ENCODE assay signal across 11 mouse cellular contexts in genomic region chr10:119134797-119135488, GRCm38 (mm10).
A peak's percentile ranks its signal among the peaks of the same experiment; 100 is the strongest.
DNase-seq lines count a peak whose midpoint lies in the region; ATAC-seq and TF ChIP-seq lines count a peak whose summit lies in the region.
"Had no signal": no experiment of that assay in that cellular context is flagged by ENCODE, and none has a peak within 500 bp of the region (broad histone marks: within the 10 kb centered on the region; RNA-seq: fewer than 3 reads in every experiment).

No protein-coding gene starts in this region.

- ATAC-seq in heart, embryonic 13.5 days (ENCODE audit: extremely low read depth, insufficient number of reproducible peaks, low FRiP score, low TSS enrichment) = no peak
- ATAC-seq in lung, embryonic 16.5 days (ENCODE audit: low read depth) = peak; percentile 72
- no peak for ATAC-seq in megakaryocyte progenitor cell, adult 5-6 weeks (replicated peaks; ENCODE audit: poor library complexity)

- no peak for TF ChIP-seq EP300 in heart, adult 2 months (IDR thresholded peaks at IDR 0.05; ENCODE audit: insufficient read depth, low read depth, low read length)

- intact Hi-C loops in heart, adult 2 months (cut with DNase I) = no loop called here

- H3K27ac ChIP-seq in heart, embryonic 13.5 days (replicated peaks) = peak overlapping the region; percentile 29; the same call in 1 of the 2 replicates
- H3K27ac ChIP-seq in heart, adult 2 months = no peak overlapping the region
- no peak overlapping the region for H3K27ac ChIP-seq in lung, embryonic 16.5 days (ENCODE audit: low read length)
- peak overlapping the region; percentile 30; the same call in 1 of the 2 replicates for H3K27ac ChIP-seq in embryonic facial prominence, embryonic 10.5 days (replicated peaks)

- H3K79me2 ChIP-seq in heart, adult 2 months (replicated peaks; ENCODE audit: control insufficient read depth, insufficient read depth, low read length) = no peaks in the 10 kb centered on the region

- peak overlapping the region; percentile 8; the same call in 1 of the 2 replicates for H3K4me3 ChIP-seq in heart, embryonic 13.5 days
- H3K4me3 ChIP-seq in heart, adult 2 months = no peak overlapping the region
- H3K4me3 ChIP-seq in lung, embryonic 16.5 days (ENCODE audit: low read length) = no peak overlapping the region
- H3K4me3 ChIP-seq in embryonic facial prominence, embryonic 10.5 days = no peak overlapping the region

- no peaks in the 10 kb centered on the region for H3K9me3 ChIP-seq in heart, embryonic 13.5 days
- H3K9me3 ChIP-seq in lung, embryonic 16.5 days (ENCODE audit: control insufficient read depth, low read length) = no peaks in the 10 kb centered on the region
- no peaks in the 10 kb centered on the region for H3K9me3 ChIP-seq in embryonic facial prominence, embryonic 10.5 days

- TF ChIP-seq CTCF in heart, adult 2 months (IDR thresholded peaks at IDR 0.05) = no peak

- peaks cover 14% of the 10 kb centered on the region for H3K4me1 ChIP-seq in heart, embryonic 13.5 days
- no peaks in the 10 kb centered on the region for H3K4me1 ChIP-seq in heart, adult 2 months (ENCODE audit: control insufficient read depth, insufficient read depth, low read length)
- 0 out of 2 replicates have a peak, but pooled peaks cover 3% of the 10 kb centered on the region for H3K4me1 ChIP-seq in lung, embryonic 16.5 days (replicated peaks; ENCODE audit: control insufficient read depth, insufficient read depth, low read length)
- peaks cover 22% of the 10 kb centered on the region for H3K4me1 ChIP-seq in embryonic facial prominence, embryonic 10.5 days

- no peak for TF ChIP-seq POLR2A in heart, adult 2 months (IDR thresholded peaks at IDR 0.05; ENCODE audit: insufficient read depth, low read depth, low read length)

- WGBS in heart, embryonic 13.5 days = 22% methylated on average over 10 of the region's 10 CpGs
- 54% methylated on average over 10 of the region's 10 CpGs for WGBS in heart, adult 2 months
- 32% methylated on average over 10 of the region's 10 CpGs for WGBS in lung, embryonic 16.5 days
- 62% methylated on average over 10 of the region's 10 CpGs for WGBS in embryonic facial prominence, embryonic 10.5 days

- H3K27me3 ChIP-seq in heart, embryonic 13.5 days (replicated peaks) = no peaks in the 10 kb centered on the region
- H3K27me3 ChIP-seq in heart, adult 2 months (ENCODE audit: control insufficient read depth, insufficient read depth, low read length) = no peaks in the 10 kb centered on the region
- no peaks in the 10 kb centered on the region for H3K27me3 ChIP-seq in lung, embryonic 16.5 days (ENCODE audit: control insufficient read depth, insufficient read depth, low read depth, low read length)
- 0 out of 2 replicates have a peak, but pooled peaks cover 4% of the 10 kb centered on the region for H3K27me3 ChIP-seq in embryonic facial prominence, embryonic 10.5 days (replicated peaks; ENCODE audit: low read depth, poor library complexity, severe bottlenecking)

- H3K36me3 ChIP-seq in heart, embryonic 13.5 days = no peaks in the 10 kb centered on the region
- H3K36me3 ChIP-seq in heart, adult 2 months (ENCODE audit: control insufficient read depth, insufficient read depth, low read length) = no peaks in the 10 kb centered on the region
- no peaks in the 10 kb centered on the region for H3K36me3 ChIP-seq in lung, embryonic 16.5 days (ENCODE audit: control insufficient read depth, insufficient read depth, low read length)
- H3K36me3 ChIP-seq in embryonic facial prominence, embryonic 10.5 days (replicated peaks) = no peaks in the 10 kb centered on the region

- H3K4me2 ChIP-seq in heart, embryonic 13.5 days = peak overlapping the region; percentile 51
- H3K4me2 ChIP-seq in lung, embryonic 16.5 days (ENCODE audit: low read depth, low read length) = peak overlapping the region; percentile 41

- H3K9ac ChIP-seq in heart, embryonic 13.5 days = no peak overlapping the region; the same call in 1 of the 2 replicates
- no peak overlapping the region for H3K9ac ChIP-seq in heart, adult 2 months (ENCODE audit: low read depth, low read length)
- no peak overlapping the region for H3K9ac ChIP-seq in lung, embryonic 16.5 days (ENCODE audit: low read length)

- no peak for DNase-seq in heart, adult 2 months
- no peak for DNase-seq in lung, adult 18-20 months
- no peak for DNase-seq in embryonic facial prominence, embryonic 10.5 days (ENCODE audit: low spot score)
- peak; percentile 36 for DNase-seq in retina, adult 2 months (ENCODE audit: low read depth, low spot score)
- no peak for DNase-seq in cerebellum, postnatal 4 days (ENCODE audit: low spot score in 2 of 2)
- DNase-seq: cerebellum, adult 8-10 months; kidney, postnatal 14 days; thymus, postnatal 25 days had no signal

Comparison
In these comparisons a context has a peak if more than half of its experiments do, and no peak if none do; other contexts are left out.
1. H3K27ac ChIP-seq: peak in heart, embryonic 13.5 days (single experiment) and embryonic facial prominence, embryonic 10.5 days (single experiment); none in heart, adult 2 months (single experiment) and lung, embryonic 16.5 days (single experiment).